Comparison of ENCODE assay signal across 13 mouse cellular contexts in genomic region chr10:68396083-68396482, GRCm38 (mm10).
DNase-seq lines count a peak whose midpoint lies in the region; ATAC-seq and TF ChIP-seq lines count a peak whose summit lies in the region.
"Had no signal": no experiment of that assay in that cellular context is flagged by ENCODE, and none has a peak within 500 bp of the region (broad histone marks: within the 10 kb centered on the region; RNA-seq: fewer than 3 reads in every experiment).

No protein-coding gene starts in this region.

- WGBS in intestine, embryonic 14.5 days: 40% methylated on average over 2 of the region's 2 CpGs
- 43% methylated on average over 2 of the region's 2 CpGs for WGBS in intestine, embryonic 15.5 days
- 30% methylated on average over 2 of the region's 2 CpGs for WGBS in lung, postnatal 0 days
- 45% methylated on average over 2 of the region's 2 CpGs for WGBS in lung, adult 2 months
- 29% methylated on average over 2 of the region's 2 CpGs for WGBS in embryonic facial prominence, embryonic 13.5 days

- no peak for TF ChIP-seq POLR2A in lung, adult 2 months (IDR thresholded peaks at IDR 0.05; ENCODE audit: borderline replicate concordance, extremely low read depth, low read depth, low read length)
- TF ChIP-seq POLR2A in brain, embryonic 14.5 days (IDR thresholded peaks at IDR 0.05; ENCODE audit: borderline replicate concordance, extremely low read depth, insufficient read depth, insufficient read length, poor library complexity, severe bottlenecking): no peak

- TF ChIP-seq EP300 in lung, postnatal 0 days (IDR thresholded peaks at IDR 0.05): no peak

- H3K36me3 ChIP-seq in intestine, embryonic 14.5 days (ENCODE audit: control insufficient read depth, insufficient read depth, low read length): no peaks in the 10 kb centered on the region
- H3K36me3 ChIP-seq in intestine, embryonic 15.5 days: no peaks in the 10 kb centered on the region
- H3K36me3 ChIP-seq in lung, postnatal 0 days (ENCODE audit: insufficient read depth, low read length): no peaks in the 10 kb centered on the region
- no peaks in the 10 kb centered on the region for H3K36me3 ChIP-seq in embryonic facial prominence, embryonic 13.5 days
- H3K36me3 ChIP-seq: neural tube, embryonic 15.5 days had no signal

- no peak overlapping the region for H3K9ac ChIP-seq in intestine, embryonic 14.5 days (ENCODE audit: low read length)
- H3K9ac ChIP-seq in intestine, embryonic 15.5 days: no peak overlapping the region
- H3K9ac ChIP-seq in lung, postnatal 0 days (replicated peaks; ENCODE audit: low read depth): no peak overlapping the region
- no peak overlapping the region for H3K9ac ChIP-seq in embryonic facial prominence, embryonic 13.5 days
- H3K9ac ChIP-seq: liver, embryonic 14.5 days; neural tube, embryonic 15.5 days had no signal

- 0 out of 2 replicates have a peak overlapping the region, but pooled peaks have one; percentile 0 for H3K27ac ChIP-seq in intestine, embryonic 14.5 days (ENCODE audit: low read depth)
- no peak overlapping the region for H3K27ac ChIP-seq in intestine, embryonic 15.5 days
- H3K27ac ChIP-seq in lung, postnatal 0 days (ENCODE audit: low read length): 0 out of 2 replicates have a peak overlapping the region, but pooled peaks have one; percentile 5
- H3K27ac ChIP-seq in embryonic facial prominence, embryonic 13.5 days: no peak overlapping the region
- H3K27ac ChIP-seq: liver, embryonic 14.5 days; neural tube, embryonic 15.5 days had no signal

- TF ChIP-seq CTCF in lung, postnatal 0 days (IDR thresholded peaks at IDR 0.05): no peak
- no peak for TF ChIP-seq CTCF in lung, adult 2 months (IDR thresholded peaks at IDR 0.05; ENCODE audit: insufficient read depth, low read length)
- TF ChIP-seq CTCF in brain, embryonic 14.5 days (IDR thresholded peaks at IDR 0.05; ENCODE audit: borderline replicate concordance, extremely low read depth, insufficient read depth, insufficient read length): no peak

- no peak for ATAC-seq in intestine, embryonic 14.5 days (replicated peaks; ENCODE audit: low FRiP score, low TSS enrichment, low read depth)
- no peak for ATAC-seq in intestine, embryonic 15.5 days
- no peak for ATAC-seq in lung, postnatal 0 days
- peak; percentile 72; the same call in 1 of the 2 replicates for ATAC-seq in embryonic facial prominence, embryonic 13.5 days (ENCODE audit: insufficient number of reproducible peaks, insufficient read depth, low FRiP score, low TSS enrichment, low read depth)
- ATAC-seq: CD4-positive, CD25-positive, alpha-beta regulatory T cell, adult 4 months had no signal

- no peak for DNase-seq in intestine, embryonic 14.5 days (ENCODE audit: low spot score)
- peak; percentile 25 for DNase-seq in lung, postnatal 0 days (ENCODE audit: low spot score)
- no peak for DNase-seq in lung, adult 2 months
- peak; percentile 68 for DNase-seq in brain, embryonic 14.5 days (ENCODE audit: low read depth)
- no peak for DNase-seq in embryo, embryonic 11 days
- DNase-seq: adrenal gland, adult 8-10 months; cerebellum, adult 2 months; left cerebral cortex, postnatal 4 days had no signal

- H3K9me3 ChIP-seq in intestine, embryonic 14.5 days (ENCODE audit: control insufficient read depth, low read length): peaks cover 6% of the 10 kb centered on the region; the same call in 1 of the 2 replicates
- no peaks in the 10 kb centered on the region for H3K9me3 ChIP-seq in intestine, embryonic 15.5 days
- H3K9me3 ChIP-seq in lung, postnatal 0 days (ENCODE audit: low read length): 0 out of 2 replicates have a peak, but pooled peaks cover 6% of the 10 kb centered on the region
- H3K9me3 ChIP-seq in embryonic facial prominence, embryonic 13.5 days: no peaks in the 10 kb centered on the region
- H3K9me3 ChIP-seq: neural tube, embryonic 15.5 days had no signal

- H3K4me1 ChIP-seq in intestine, embryonic 14.5 days (replicated peaks; ENCODE audit: control insufficient read depth, insufficient read depth, low read length): no peaks in the 10 kb centered on the region
- H3K4me1 ChIP-seq in intestine, embryonic 15.5 days (replicated peaks): no peaks in the 10 kb centered on the region
- H3K4me1 ChIP-seq in lung, postnatal 0 days (ENCODE audit: insufficient read depth, low read depth, low read length): no peaks in the 10 kb centered on the region
- peaks cover 3% of the 10 kb centered on the region; the same call in 1 of the 2 replicates for H3K4me1 ChIP-seq in lung, adult 2 months (ENCODE audit: control insufficient read depth, insufficient read depth, low read length)
- H3K4me1 ChIP-seq in embryonic facial prominence, embryonic 13.5 days: peaks cover 3% of the 10 kb centered on the region; the same call in 1 of the 2 replicates
- H3K4me1 ChIP-seq: neural tube, embryonic 15.5 days had no signal

- H3K4me3 ChIP-seq in intestine, embryonic 14.5 days (ENCODE audit: low read depth, low read length): no peak overlapping the region
- no peak overlapping the region for H3K4me3 ChIP-seq in intestine, embryonic 15.5 days (replicated peaks)
- no peak overlapping the region for H3K4me3 ChIP-seq in lung, postnatal 0 days (ENCODE audit: low read depth, low read length)
- no peak overlapping the region for H3K4me3 ChIP-seq in lung, adult 2 months (replicated peaks; ENCODE audit: extremely low read depth, low read depth, low read length)
- H3K4me3 ChIP-seq in embryonic facial prominence, embryonic 13.5 days: no peak overlapping the region
- H3K4me3 ChIP-seq: neural tube, embryonic 15.5 days had no signal

- no peaks in the 10 kb centered on the region for H3K27me3 ChIP-seq in intestine, embryonic 14.5 days (replicated peaks; ENCODE audit: control insufficient read depth, insufficient read depth, low read length)
- no peaks in the 10 kb centered on the region for H3K27me3 ChIP-seq in intestine, embryonic 15.5 days (replicated peaks)
- no peaks in the 10 kb centered on the region for H3K27me3 ChIP-seq in lung, postnatal 0 days (replicated peaks; ENCODE audit: insufficient read depth, low read length)
- no peaks in the 10 kb centered on the region for H3K27me3 ChIP-seq in embryonic facial prominence, embryonic 13.5 days
- H3K27me3 ChIP-seq: neural tube, embryonic 15.5 days had no signal

- no peak overlapping the region for H3K4me2 ChIP-seq in intestine, embryonic 14.5 days (ENCODE audit: low read length)
- H3K4me2 ChIP-seq in intestine, embryonic 15.5 days (replicated peaks): no peak overlapping the region
- H3K4me2 ChIP-seq in lung, postnatal 0 days (replicated peaks; ENCODE audit: low read depth, low read length): 0 out of 2 replicates have a peak overlapping the region, but pooled peaks have one; percentile 1
- H3K4me2 ChIP-seq in embryonic facial prominence, embryonic 13.5 days: no peak overlapping the region
- H3K4me2 ChIP-seq: neural tube, embryonic 15.5 days had no signal

Comparison
In these comparisons a context has a peak if more than half of its experiments do, and no peak if none do; other contexts are left out.
1. DNase-seq: peak in lung, postnatal 0 days (single experiment) and brain, embryonic 14.5 days (single experiment); none in intestine, embryonic 14.5 days (single experiment), lung, adult 2 months (single experiment) and embryo, embryonic 11 days (single experiment).
2. H3K27ac ChIP-seq: peak in intestine, embryonic 14.5 days (single experiment) and lung, postnatal 0 days (single experiment); none in intestine, embryonic 15.5 days (single experiment) and embryonic facial prominence, embryonic 13.5 days (single experiment).